Mouse (Mus musculus) adrenal gland, adult 2 months (tissue): ENCODE measurements around the gene Exoc4. TPM values are rescaled to one million over a fixed set of nuclear protein-coding genes. Genes with fewer than 3 reads are reported as not detected.

ENCODE experiments used
- DNase-seq: peaks from one replicate; pipeline ENCODE4 v3.0.0; 2021
- polyA plus RNA-seq: library from polyadenylated mRNA; depleted of rRNA; stranded (reverse); fragments of >200 nt; gene quantifications from 2 replicates; pipeline ENCODE4 v1.2.3, GENCODE M21; 2012
- total RNA-seq, 2 experiments: library from RNA; stranded (reverse); gene quantifications; 2 replicates each; pipeline ENCODE4 v1.2.3; 2021

Exoc4 gene
- total and polyA plus RNA-seq, 3 experiments, result 6.0 to 42.4 (median 40.4) TPM

GRCm38 (mm10) chr6:33476134-33476533 is 227.2 kb downstream of the Exoc4 start:
- DNase-seq, result no peak

DNA sequence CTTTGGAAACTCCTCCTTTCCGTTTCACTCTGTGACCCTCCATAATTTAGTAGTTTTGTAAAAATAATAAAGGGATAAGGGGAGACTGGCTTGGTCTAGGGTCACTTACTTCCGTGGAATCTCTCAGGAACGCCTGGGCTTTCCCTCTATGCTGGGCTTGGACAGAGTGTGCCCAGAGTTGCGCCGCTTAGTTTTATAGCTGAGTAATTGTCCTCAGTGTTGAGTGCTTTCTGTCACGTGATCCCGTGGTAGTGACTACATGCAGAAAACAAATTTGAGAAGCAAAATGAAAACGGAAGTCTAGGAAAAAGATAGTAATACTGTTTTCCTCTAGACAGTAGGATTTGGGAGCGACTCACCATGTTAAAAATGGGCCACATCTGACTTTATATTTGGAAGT is 235.7 kb downstream of the Exoc4 start:
- no peak for DNase-seq

GRCm38 (mm10) chr6:33489788-33490187 is 240.9 kb downstream of the Exoc4 start:
- DNase-seq, result no peak

GRCm38 (mm10) chr6:33496141-33496855 is 247.4 kb downstream of the Exoc4 start:
- DNase-seq, result no peak

DNA sequence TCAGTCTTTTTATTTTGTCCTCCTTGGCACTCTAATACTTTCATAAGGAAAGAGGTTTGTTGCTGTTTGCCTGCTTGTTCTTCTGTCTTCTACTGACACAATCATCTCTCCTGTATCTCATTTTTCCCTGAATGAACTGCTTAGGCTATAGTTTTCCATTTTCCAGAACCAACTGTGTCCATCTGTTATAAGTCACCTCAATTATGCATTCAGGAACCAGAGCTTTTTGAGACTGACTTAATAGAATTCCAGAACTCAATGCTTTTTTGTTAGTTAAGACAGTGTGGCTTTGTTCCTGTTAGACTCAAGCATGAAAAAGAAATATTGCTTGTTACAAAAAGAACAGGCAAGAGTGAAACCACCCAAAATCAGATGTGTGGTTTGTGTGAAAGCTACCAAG is 248.5 kb downstream of the Exoc4 start:
- DNase-seq, result no peak

- no peak for DNase-seq
Observed at GRCm38 (mm10) chr6:33502388-33502787, 253.5 kb downstream of the Exoc4 start.

GRCm38 (mm10) chr6:33503381-33503780 is 254.5 kb downstream of the Exoc4 start:
- DNase-seq, result no peak

DNA sequence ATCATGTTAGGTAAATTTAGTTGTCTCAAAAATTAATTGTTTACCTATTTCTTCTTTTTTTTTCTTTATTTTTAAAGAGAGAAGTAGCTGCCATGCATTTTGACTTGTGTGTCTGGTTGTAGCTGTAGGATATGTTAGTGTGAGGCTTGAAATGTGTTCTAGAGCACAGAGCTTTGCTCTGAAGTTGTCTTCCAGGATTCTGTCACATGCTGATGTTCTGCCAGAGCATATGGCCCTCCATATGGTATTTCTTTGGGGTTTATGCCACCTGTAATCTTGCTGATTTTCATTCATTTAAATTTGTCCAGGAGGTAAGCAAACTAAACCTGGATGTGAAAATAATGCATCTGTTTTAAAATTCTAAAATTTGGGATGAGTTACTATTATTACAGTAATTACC is 258.2 kb downstream of the Exoc4 start:
- DNase-seq, result no peak

DNA sequence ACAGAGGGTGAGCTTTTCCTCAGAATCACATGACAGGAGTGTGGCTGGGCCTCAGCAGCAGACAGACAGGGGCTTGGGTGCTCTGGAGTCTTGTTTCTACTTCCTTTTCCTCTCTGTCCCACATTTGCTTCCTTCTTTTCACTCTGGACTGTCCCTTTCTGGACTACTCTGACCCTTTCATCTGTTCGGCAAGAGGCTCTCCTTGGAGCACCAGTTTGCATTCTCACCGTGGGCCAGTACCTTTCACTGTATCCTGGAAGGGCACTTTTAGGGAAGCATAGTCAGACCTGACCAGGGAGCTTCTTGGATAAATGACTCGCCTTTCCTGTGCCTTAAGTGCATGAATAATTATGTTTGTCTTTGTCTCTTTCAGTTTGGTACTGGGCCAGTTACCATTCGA is 266.5 kb downstream of the Exoc4 start:
- no peak for DNase-seq

DNA sequence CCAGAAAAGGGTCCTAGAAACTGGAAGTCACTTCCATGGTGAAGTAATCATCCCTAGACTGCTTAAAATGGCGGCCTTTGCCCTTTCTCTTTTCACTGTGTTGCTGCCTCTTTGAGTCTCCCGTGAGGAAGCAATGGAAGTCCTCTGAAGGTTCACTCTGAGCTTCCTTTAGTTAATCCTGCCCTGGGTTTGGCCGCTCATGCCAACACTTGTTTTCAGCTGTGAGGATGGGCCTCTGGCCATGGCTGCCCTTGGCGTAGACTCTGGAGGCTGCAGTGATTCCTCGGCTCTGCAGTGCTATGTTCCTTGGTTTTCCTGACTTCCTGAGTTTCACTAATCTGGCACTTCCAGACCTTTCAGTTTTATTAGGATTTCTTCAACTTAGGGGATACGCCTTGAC is 267.9 kb downstream of the Exoc4 start:
- DNase-seq, result no peak

GRCm38 (mm10) chr6:33517890-33518410 is 269.1 kb downstream of the Exoc4 start:
- DNase-seq, result no peak

- DNase-seq, result no peak
Observed at GRCm38 (mm10) chr6:33525695-33526366, 276.9 kb downstream of the Exoc4 start.

- no peak for DNase-seq
Observed at GRCm38 (mm10) chr6:33540356-33540755, 291.5 kb downstream of the Exoc4 start.

GRCm38 (mm10) chr6:33542712-33543111 is 293.8 kb downstream of the Exoc4 start:
- DNase-seq, result no peak

- DNase-seq, result no peak
Observed at GRCm38 (mm10) chr6:33551934-33552333, 303.0 kb downstream of the Exoc4 start.

DNA sequence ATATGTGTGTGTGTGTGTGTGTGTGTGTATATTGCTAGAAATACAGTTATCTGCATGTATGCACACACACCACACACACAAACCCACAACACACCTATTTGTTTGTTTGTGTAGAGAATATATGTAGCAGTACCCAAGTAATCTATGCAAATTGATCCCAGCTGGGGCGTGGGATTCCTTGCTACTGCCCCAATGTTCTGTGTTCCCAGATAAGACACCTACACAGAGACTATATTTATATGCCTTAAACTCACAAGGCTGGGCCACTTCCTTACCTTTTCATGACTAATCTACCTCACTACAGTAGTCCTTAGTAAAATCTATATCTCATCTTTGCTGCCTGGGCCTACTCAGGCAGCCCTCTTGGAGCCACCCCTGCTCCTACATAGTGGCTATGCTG is 312.0 kb downstream of the Exoc4 start:
- no peak for DNase-seq

- no peak for DNase-seq
Observed at GRCm38 (mm10) chr6:33561911-33562310, 313.0 kb downstream of the Exoc4 start.

- no peak for DNase-seq
Observed at GRCm38 (mm10) chr6:33575947-33576346, 327.1 kb downstream of the Exoc4 start.

GRCm38 (mm10) chr6:33608469-33608868 is 359.6 kb downstream of the Exoc4 start:
- no peak for DNase-seq

- no peak for DNase-seq
Observed at GRCm38 (mm10) chr6:33613978-33614377, 365.1 kb downstream of the Exoc4 start.

- DNase-seq, result no peak
Observed at GRCm38 (mm10) chr6:33618590-33618989, 369.7 kb downstream of the Exoc4 start.

GRCm38 (mm10) chr6:33620701-33621100 is 371.8 kb downstream of the Exoc4 start:
- DNase-seq, result no peak

DNA sequence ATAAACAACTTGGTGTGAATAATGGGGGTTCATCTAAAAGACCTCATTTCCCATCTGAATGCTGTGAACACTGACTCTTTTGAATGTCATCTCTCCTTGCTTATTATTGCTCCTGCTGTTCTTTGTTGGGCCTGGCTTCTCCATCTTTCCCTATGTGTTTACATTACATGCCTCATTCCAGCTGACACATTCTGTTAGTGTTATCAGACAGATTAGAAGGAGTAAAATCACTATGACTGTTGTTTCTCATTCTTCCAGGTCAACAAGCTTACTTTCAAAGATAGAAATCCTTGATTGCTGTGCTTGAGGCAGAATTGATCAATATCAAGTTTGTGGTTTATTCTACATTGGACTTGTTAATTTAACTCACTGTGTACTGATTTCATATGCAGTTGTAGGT is 377.0 kb downstream of the Exoc4 start:
- no peak for DNase-seq

- no peak for DNase-seq
Observed at GRCm38 (mm10) chr6:33631133-33631532, 382.2 kb downstream of the Exoc4 start.
